Mouse (Mus musculus): ENCODE measurements around the gene Rnf157.
A peak's percentile ranks its signal among the peaks of the same experiment; 100 is the strongest.

Rnf157 gene

DNA sequence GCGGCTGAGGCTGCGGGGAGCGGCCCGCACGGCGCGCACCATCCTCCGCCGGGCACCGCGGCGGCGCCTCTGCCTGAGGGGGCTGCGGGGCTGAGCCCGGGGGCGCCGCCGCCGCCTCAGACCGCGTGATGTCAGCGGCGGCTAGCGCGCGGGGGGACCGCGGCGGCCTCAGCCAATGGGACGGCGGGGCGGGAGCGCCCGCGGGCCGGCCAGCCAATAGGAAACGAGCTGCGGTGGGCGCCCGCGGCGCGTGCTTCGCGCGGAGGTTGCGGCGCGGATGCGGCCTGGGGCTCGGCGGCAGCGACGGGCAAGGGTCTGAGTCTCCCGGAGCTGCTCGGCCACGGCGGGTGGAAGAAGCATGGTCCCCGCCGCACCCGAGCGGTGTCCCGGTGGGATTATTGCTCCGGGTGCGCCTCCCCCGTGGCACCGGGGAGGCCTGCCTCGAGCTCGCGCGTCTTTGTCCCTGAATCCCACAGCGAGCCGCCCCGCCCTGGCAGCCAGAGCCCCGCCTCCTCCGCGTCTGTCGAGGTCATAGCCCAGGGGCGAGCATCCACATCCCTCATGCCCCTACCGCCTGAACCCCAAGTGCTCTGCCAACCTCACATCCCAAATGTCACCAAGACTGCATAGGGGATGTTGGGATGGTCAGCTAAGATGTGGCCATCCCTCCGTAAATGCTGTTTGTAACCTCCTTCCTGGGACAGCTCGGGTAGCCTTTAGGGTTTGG lies at the start of gene Rnf157:
Gene Rnf157 (minus strand): TSS at position 129 of the 727 bp plus-strand sequence.
- DNase-seq (ENCODE audit: inconsistent ontology term): peak; percentile 89

GRCm38 (mm10) chr11:116459786-116460185 lies 47.0 kb upstream of the Rnf157 start:
- no peak for DNase-seq (ENCODE audit: inconsistent ontology term)

DNA sequence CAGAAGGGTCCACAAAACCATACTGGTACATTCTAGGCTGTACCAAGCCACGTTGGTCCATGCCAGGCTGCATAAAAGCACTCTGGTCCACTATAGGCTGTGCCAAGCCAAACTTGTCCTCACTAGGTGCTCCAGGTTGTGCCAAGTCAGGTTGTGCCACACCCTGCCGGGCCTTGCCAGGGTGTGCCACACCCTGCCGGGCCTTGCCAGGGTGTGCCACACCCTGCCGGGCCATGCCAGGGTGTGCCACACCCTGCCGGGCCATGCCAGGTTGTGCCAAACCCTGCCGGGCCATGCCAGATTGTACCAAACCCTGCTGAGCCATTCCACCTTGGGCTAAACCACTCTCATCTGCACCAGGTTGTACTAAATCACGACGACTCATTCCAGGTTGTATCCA lies 43.4 kb upstream of the Rnf157 start:
- no peak for DNase-seq (ENCODE audit: inconsistent ontology term)

- DNase-seq (ENCODE audit: inconsistent ontology term): no peak
Observed at GRCm38 (mm10) chr11:116453889-116454288, 41.1 kb upstream of the Rnf157 start.

- no peak for DNase-seq (ENCODE audit: inconsistent ontology term)
Observed at GRCm38 (mm10) chr11:116449341-116449740, 36.5 kb upstream of the Rnf157 start.

GRCm38 (mm10) chr11:116447822-116448221 lies 35.0 kb upstream of the Rnf157 start:
- no peak for DNase-seq (ENCODE audit: inconsistent ontology term)

- DNase-seq (ENCODE audit: inconsistent ontology term): no peak
Observed at GRCm38 (mm10) chr11:116446308-116446887, 33.6 kb upstream of the Rnf157 start.

DNA sequence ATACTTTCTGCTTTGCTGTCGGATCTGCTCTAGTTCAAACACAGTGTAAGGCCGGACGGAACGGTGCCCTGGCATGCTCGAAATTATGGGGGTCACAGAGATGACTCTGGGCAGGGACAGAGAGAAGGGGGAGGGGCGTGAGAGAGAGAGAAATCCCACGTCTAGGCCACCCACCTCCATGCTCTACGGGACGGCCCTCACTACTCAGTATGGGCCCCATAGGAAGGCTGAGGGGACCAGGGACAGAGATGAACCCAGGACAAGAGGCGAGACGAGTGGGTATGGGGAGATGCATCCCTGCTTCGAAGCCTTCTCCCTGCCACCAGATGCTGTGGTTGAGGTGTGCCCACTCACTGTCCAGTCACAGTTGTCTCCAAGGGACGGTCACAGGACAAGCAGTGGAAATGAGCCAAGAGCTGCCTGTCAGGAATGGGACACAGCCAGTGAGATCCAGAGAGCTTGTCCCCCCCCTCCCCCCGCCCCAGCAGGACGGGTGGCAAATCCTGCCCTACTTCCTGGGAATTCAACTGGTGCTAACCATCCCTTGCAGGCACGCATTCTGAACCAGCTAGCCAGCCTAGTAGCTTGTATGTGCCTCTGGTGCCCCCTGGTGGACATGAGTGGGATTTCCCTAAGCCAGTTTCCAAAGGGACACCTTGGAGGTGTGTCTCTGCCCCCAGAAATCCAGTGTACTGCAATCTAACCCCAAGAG lies 32.9 kb upstream of the Rnf157 start:
- DNase-seq (ENCODE audit: inconsistent ontology term): peak; percentile 96

- DNase-seq (ENCODE audit: inconsistent ontology term): no peak
Observed at GRCm38 (mm10) chr11:116443935-116444334, 31.1 kb upstream of the Rnf157 start.

DNA sequence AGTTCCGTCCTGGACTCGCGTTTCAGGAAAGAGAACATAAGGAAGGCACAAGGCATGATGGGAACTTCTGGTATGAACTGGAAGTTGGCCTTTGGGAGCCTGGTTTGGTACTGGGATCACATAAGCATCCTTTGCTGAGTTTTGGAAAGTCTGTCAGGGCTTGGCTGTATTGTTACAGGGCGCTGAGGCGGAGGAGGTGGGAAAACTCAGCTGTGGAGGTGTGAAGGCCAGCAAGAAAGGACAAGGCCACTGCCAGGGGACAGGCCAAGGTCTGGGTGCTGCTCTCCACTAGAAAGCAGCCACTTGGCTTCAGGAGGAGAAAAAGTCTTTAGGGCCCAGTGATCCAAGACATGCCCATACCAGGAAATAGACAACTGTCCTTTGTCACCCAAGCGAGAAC lies 30.5 kb upstream of the Rnf157 start:
- no peak for DNase-seq (ENCODE audit: inconsistent ontology term)

- no peak for DNase-seq (ENCODE audit: inconsistent ontology term)
Observed at GRCm38 (mm10) chr11:116442867-116443177, 30.0 kb upstream of the Rnf157 start.

GRCm38 (mm10) chr11:116442129-116442866 lies 29.5 kb upstream of the Rnf157 start:
- no peak for DNase-seq (ENCODE audit: inconsistent ontology term)

GRCm38 (mm10) chr11:116440408-116441068 lies 27.7 kb upstream of the Rnf157 start:
- DNase-seq (ENCODE audit: inconsistent ontology term): no peak

DNA sequence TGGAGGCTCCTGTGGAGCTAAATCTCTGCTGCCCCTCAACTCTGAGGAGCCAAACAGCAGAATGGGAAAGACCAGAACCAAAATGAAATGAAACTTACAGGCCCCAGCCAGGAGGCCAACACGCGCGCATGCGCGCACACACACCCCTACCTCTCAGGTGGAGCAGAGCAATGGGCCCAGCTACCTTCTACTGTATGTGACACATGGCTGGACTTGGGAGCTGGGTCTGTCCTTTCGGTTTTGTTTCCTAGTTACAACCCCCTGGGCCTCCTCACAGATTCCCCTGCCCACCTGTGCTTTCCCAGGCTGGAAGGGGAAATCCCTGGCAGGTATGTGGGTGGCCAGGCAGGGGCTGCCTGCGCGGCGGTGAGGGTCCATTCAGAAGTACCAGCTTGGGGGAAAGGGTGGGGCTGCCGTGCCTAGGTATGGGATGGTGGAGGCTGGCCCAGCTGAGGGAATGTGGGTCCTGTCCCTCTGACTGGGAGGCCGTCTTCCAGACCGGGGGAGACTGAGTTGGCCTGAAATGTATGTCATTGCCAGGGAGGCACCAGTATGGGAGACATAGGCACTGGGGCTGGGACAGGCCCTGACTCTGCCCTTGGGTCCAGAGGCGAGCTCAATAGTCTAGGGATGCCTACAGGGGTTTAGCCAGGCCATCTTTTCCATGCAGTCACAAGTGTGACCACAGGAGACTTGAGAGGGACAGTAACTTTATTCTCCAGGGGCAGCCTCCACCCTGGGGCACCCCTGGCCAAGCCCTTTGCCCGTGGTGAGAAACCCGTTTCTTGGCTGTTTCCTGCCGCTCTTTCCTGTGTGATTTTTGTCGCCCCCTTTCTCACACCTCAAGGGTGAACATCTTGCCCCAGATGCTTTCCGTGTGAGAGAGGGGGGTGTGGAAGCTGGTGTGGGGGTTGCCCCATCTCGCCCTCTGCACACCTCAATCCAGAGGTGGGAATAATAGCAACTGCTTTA lies 26.7 kb upstream of the Rnf157 start:
- no peak for DNase-seq (ENCODE audit: inconsistent ontology term)

GRCm38 (mm10) chr11:116437541-116437940 lies 24.7 kb upstream of the Rnf157 start:
- no peak for DNase-seq (ENCODE audit: inconsistent ontology term)

GRCm38 (mm10) chr11:116436725-116437331 lies 24.0 kb upstream of the Rnf157 start:
- no peak for DNase-seq (ENCODE audit: inconsistent ontology term)

DNA sequence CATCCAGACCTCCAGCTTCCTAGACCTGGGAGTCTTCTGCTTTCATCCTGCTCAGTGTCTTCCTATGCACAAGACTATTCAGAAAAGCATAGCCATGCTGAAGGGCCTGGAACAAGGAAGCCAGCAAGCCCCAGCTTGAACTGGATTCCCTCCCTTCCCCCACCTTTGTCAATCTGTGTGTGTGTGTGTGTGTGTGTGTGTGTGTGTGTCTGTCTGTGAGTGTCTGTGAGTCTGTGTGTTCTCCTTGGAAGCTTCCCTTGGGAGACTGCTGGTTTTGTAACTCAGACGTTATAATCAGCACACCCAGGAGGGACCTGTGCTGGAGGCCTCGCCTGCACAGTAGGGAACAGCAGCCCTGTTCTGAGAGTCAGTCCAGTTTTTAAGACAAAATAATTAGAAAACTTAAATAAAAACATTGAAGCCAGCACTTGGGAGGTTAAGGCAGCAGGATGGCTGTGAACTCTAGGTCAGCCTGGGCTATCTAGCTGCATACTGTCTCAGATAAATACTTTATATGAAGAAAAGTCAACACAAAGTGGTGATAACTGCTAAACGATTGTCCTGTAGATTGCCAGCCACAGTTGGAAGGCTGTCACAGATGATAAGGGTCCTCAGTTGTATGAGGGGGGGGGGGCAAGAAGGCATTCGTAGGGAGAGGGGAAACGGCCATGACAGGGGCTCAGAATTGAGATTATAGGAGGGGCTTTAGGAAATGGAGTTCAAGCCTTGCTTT lies 23.3 kb upstream of the Rnf157 start:
- no peak for DNase-seq (ENCODE audit: inconsistent ontology term)

- no peak for DNase-seq (ENCODE audit: inconsistent ontology term)
Observed at GRCm38 (mm10) chr11:116434967-116435752, 22.3 kb upstream of the Rnf157 start.

Measured in Muller cell, postnatal 12 days (primary cell).